Mouse (Mus musculus) urinary bladder, adult 18-20 months (tissue): Measurements from ENCODE around the gene Zfp69.
A peak's percentile ranks its signal among the peaks of the same experiment; 100 is the strongest.

Experiments
- DNase-seq, 2 experiments: peaks; one replicate each; pipeline ENCODE4 v3.0.0; 2022; ENCODE audit warnings: low spot score in 2 of 2, mixed read lengths in 2 of 2

The Zfp69 gene

GRCm38 (mm10) chr4:120951428-120951973 lies at the start of gene Zfp69:
Gene Zfp69, minus strand, starts transcription at chr4:120951699.
- DNase-seq: peak; percentile 76 to 88

- DNase-seq: no peak
Measured at GRCm38 (mm10) chr4:121001042-121001441, 49.5 kb upstream of the Zfp69 start.

GRCm38 (mm10) chr4:120995911-120996310 lies 44.4 kb upstream of the Zfp69 start:
- DNase-seq: no peak

GRCm38 (mm10) chr4:120993025-120993424 lies 41.5 kb upstream of the Zfp69 start:
- no peak for DNase-seq

GRCm38 (mm10) chr4:120992284-120992683 lies 40.8 kb upstream of the Zfp69 start:
- DNase-seq: no peak

- DNase-seq: no peak
Measured at GRCm38 (mm10) chr4:120987319-120987718, 35.8 kb upstream of the Zfp69 start.

- no peak for DNase-seq
Measured at GRCm38 (mm10) chr4:120986446-120986845, 34.9 kb upstream of the Zfp69 start.

GRCm38 (mm10) chr4:120978221-120978620 lies 26.7 kb upstream of the Zfp69 start:
- DNase-seq: no peak

- no peak for DNase-seq
Measured at GRCm38 (mm10) chr4:120975428-120975734, 23.9 kb upstream of the Zfp69 start.

- no peak for DNase-seq
Measured at GRCm38 (mm10) chr4:120974711-120975427, 23.4 kb upstream of the Zfp69 start.

GRCm38 (mm10) chr4:120971842-120972241 lies 20.3 kb upstream of the Zfp69 start:
- DNase-seq: no peak

GRCm38 (mm10) chr4:120969382-120970146 lies 18.1 kb upstream of the Zfp69 start:
- no peak for DNase-seq

- no peak for DNase-seq
Measured at GRCm38 (mm10) chr4:120968486-120968885, 17.0 kb upstream of the Zfp69 start.

- DNase-seq: no peak
Measured at GRCm38 (mm10) chr4:120955586-120955985, 4.1 kb upstream of the Zfp69 start.

GRCm38 (mm10) chr4:120953667-120954066 lies 2.2 kb upstream of the Zfp69 start:
- no peak for DNase-seq

- no peak for DNase-seq
Measured at GRCm38 (mm10) chr4:120953038-120953437, 1.5 kb upstream of the Zfp69 start.

GRCm38 (mm10) chr4:120952163-120952562 lies 664 bp upstream of the Zfp69 start:
- DNase-seq: no peak

- DNase-seq: peak in 1 of 2 experiments; percentile 6
Measured at GRCm38 (mm10) chr4:120950763-120951427, 604 bp downstream of the Zfp69 start.

GRCm38 (mm10) chr4:120948938-120949337 lies 2.6 kb downstream of the Zfp69 start:
- no peak for DNase-seq

- no peak for DNase-seq
Measured at GRCm38 (mm10) chr4:120935006-120935405, 16.5 kb downstream of the Zfp69 start.

- DNase-seq: no peak
Measured at GRCm38 (mm10) chr4:120930736-120931135, 20.8 kb downstream of the Zfp69 start.

- DNase-seq: no peak
Measured at GRCm38 (mm10) chr4:120928686-120929085, 22.8 kb downstream of the Zfp69 start.
